Mouse (Mus musculus) heart, embryonic 12.5 days (tissue): ENCODE results near the gene Tspan5. TPM values are rescaled to one million over a fixed set of nuclear protein-coding genes. Genes with fewer than 3 reads are reported as not detected.

Source experiments
- ATAC-seq: fragments of 200-750 bp; cut with Nextera tagmentation; 2 replicates; pipeline ENCODE4 v1.8.0; 2017; ENCODE audit warnings: moderate TSS enrichment, moderate library complexity; ENCODE audit not compliant: insufficient number of reproducible peaks, low FRiP score
- H3K27ac ChIP-seq: fragments of 300-500 bp; sonication (generic); 2 replicates; pipeline ENCODE4 v1.5.1; 2016; ENCODE audit warnings: mild to moderate bottlenecking, moderate library complexity; ENCODE audit not compliant: poor library complexity, severe bottlenecking
- H3K27me3 ChIP-seq: fragments of 300-500 bp; sonication (generic); replicated peaks from 2 replicates; pipeline ENCODE4 v1.6.1; 2016; ENCODE audit warnings: mild to moderate bottlenecking, moderate library complexity
- H3K36me3 ChIP-seq: fragments of 300-500 bp; sonication (generic); 2 replicates; pipeline ENCODE4 v1.6.1; 2016; ENCODE audit warnings: mild to moderate bottlenecking, moderate library complexity
- H3K4me1 ChIP-seq: fragments of 300-500 bp; sonication (generic); replicated peaks from 2 replicates; pipeline ENCODE4 v1.6.1; 2016; ENCODE audit warnings: mild to moderate bottlenecking
- H3K4me2 ChIP-seq: fragments of 300-500 bp; sonication (generic); 2 replicates; pipeline ENCODE4 v1.6.1; 2016; ENCODE audit warnings: mild to moderate bottlenecking, moderate library complexity
- H3K4me3 ChIP-seq: fragments of 300-500 bp; sonication (generic); 2 replicates; pipeline ENCODE4 v1.5.1; 2016; ENCODE audit warnings: mild to moderate bottlenecking
- H3K9ac ChIP-seq: fragments of 300-500 bp; sonication (generic); 2 replicates; pipeline ENCODE4 v1.6.1; 2016; ENCODE audit warnings: mild to moderate bottlenecking, moderate library complexity
- H3K9me3 ChIP-seq: fragments of 300-500 bp; sonication (generic); replicated peaks from 2 replicates; pipeline ENCODE4 v1.6.1; 2016; ENCODE audit warnings: mild to moderate bottlenecking, moderate library complexity
- WGBS: fragments of 180-500 bp; shearing (Covaris S2); methylation state at CpG from one replicate; pipeline ENCODE4 v1.1.7; 2016; 5-methylcytosine and 5-hydroxymethylcytosine counted together
- polyA plus RNA-seq: library from polyadenylated mRNA; unstranded; fragments of >200 nt; fragmentation: Nextera tagmentation; extraction: Ambion mirVana; gene quantifications from 2 replicates; pipeline ENCODE4 v1.2.1, GENCODE M21; 2016

Gene Tspan5
- polyA plus RNA-seq, 1 experiment from 2014 or later, result 18.9 TPM

DNA sequence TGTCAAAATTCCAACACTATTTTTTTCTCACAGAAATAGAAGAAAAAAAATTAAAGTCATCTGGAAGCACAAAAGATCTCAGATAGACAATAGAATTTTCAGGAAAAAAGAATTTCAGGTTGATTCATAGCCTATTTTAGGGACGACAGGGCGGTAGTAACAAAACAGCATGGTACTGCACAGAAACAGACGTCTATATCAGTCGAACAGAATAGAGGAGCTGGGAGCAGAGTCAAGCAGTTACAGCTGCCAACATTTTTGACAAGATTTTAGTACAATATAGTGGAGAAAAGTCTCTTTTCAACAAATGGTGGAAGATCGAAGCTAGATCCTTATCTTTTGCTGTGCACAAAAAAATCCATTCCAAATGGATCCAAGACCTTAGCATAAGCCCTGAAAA lies 144.1 kb downstream of the Tspan5 start:
- Histone ChIP-seq H3K9ac (no peak overlapping the region), H3K4me3 (no peak overlapping the region), H3K9me3 (0 out of 2 replicates have a peak, but pooled peaks cover 2% of the 10 kb centered on the region), H3K36me3 (no peaks in the 10 kb centered on the region), H3K27me3 (no peaks in the 10 kb centered on the region), H3K27ac (no peak overlapping the region), H3K4me1 (peaks cover 25% of the 10 kb centered on the region), H3K4me2 (no peak overlapping the region)
- 87% methylated on average over 5 of the region's 5 CpGs for WGBS
- no peak for ATAC-seq

DNA sequence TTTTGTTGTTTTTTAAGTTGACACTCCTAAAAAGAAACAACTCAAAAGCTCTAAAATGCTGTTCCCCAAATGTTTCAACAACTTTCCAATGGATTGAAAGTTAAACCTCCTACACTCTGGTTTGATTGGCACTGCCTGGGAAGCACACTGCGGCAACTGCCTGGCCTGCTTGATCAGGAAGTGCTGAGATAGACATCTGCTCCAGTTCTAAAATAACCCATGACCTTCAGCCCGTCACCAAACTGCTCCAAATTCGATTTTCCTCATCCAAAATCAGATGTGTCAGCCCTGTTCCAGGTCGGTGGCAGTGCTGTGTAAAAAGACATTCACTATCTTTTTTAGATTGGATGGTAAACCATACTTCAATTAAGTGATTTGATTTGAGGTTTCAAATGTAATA lies 147.2 kb downstream of the Tspan5 start:
- H3K27ac ChIP-seq, result no peak overlapping the region

DNA sequence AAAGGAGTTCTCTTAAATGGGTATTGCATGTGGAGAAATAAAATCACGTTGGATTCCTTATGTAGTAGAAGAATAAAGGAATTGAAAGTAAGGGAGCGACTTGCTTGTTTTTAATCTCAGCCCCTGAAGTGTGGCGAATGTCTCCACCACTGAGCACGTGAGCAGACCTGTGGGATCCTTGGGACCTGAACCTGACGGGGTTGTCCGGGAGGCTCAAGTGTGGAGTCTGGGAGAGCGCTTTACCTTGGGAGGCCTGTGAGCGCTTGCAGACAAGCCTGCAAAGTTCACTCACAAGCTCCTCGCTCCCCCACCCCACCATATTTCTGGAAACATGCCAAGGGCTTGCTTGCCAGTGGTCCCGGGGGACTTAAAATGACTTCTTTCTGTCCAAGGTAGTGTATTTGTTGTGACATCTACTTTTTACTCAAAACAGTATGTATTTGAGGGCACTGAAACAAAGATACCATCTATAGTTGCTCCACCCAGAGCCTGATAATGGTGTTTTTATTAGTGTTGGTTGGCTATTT lies 147.8 kb downstream of the Tspan5 start:
- Histone ChIP-seq H3K36me3 (no peaks in the 10 kb centered on the region), H3K9me3 (0 out of 2 replicates have a peak, but pooled peaks cover 2% of the 10 kb centered on the region), H3K27me3 (no peaks in the 10 kb centered on the region), H3K4me3 (no peak overlapping the region), H3K4me2 (no peak overlapping the region; the same call in 1 of the 2 replicates), H3K9ac (no peak overlapping the region), H3K4me1 (peaks cover 24% of the 10 kb centered on the region), H3K27ac (no peak overlapping the region)
- ATAC-seq, result no peak
- 55% methylated on average over 10 of the region's 10 CpGs for WGBS

More for the DNA sequence above, 147.2 kb downstream of the Tspan5 start:
- Histone ChIP-seq H3K9ac (no peak overlapping the region), H3K4me2 (no peak overlapping the region), H3K27me3 (no peaks in the 10 kb centered on the region), H3K36me3 (no peaks in the 10 kb centered on the region), H3K9me3 (0 out of 2 replicates have a peak, but pooled peaks cover 2% of the 10 kb centered on the region), H3K4me1 (peaks cover 24% of the 10 kb centered on the region), H3K4me3 (no peak overlapping the region)
- no peak for ATAC-seq
- WGBS, result 30% methylated on average over 4 of the region's 4 CpGs

DNA sequence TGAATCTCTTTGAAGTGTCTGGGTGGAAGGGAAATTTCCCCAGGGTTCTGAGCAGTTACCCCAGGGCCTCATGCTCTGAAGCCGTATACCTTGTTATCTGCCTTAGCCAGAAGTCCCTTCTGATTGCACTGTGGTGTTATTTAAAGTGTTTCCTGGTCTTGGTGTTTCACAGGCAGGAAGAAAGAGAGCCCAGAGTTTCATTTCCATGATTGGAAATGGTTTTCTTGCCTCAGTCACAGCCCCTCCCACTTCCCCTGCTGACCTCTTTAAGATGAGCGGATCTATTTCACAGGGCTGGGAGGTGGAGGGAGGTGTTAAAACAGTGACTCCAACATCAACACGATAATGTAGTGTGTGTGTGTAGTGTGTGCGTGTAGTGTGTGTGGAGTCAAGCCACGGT lies 151.5 kb downstream of the Tspan5 start:
- Histone ChIP-seq H3K9ac (no peak overlapping the region), H3K9me3 (no peaks in the 10 kb centered on the region), H3K4me3 (no peak overlapping the region), H3K27me3 (no peaks in the 10 kb centered on the region), H3K4me1 (peaks cover 17% of the 10 kb centered on the region), H3K27ac (peak overlapping the region; percentile 56), H3K36me3 (no peaks in the 10 kb centered on the region), H3K4me2 (no peak overlapping the region)
- WGBS, result 23% methylated on average over 5 of the region's 5 CpGs
- peak; percentile 71 for ATAC-seq

DNA sequence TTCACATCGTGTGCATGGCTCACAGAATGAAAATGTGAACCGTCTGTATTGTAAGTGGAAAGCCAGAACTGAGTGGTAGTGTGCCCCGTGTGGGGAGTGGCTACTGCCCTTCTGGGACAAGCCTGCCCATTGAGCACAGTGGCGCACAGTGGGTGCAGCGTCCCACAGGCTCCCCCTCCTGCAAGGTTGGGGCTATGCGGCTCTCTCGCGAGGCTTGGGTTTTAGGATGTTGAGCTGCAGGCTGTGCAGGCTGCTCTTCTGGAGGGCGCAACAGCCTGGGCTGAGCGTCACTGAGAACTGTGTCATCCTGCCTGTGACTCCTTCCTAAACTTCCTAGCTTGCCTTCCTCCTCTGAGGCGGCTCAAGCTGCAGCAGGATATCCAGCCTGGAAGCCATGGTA lies 155.5 kb downstream of the Tspan5 start:
- H3K4me2 ChIP-seq, result no peak overlapping the region
- no peaks in the 10 kb centered on the region; the same call in 1 of the 2 replicates for H3K36me3 ChIP-seq
- H3K4me3 ChIP-seq, result no peak overlapping the region
- H3K27me3 ChIP-seq, result no peaks in the 10 kb centered on the region
- H3K9ac ChIP-seq, result no peak overlapping the region
- no peak for ATAC-seq
- 78% methylated on average over 11 of the region's 11 CpGs for WGBS
- H3K4me1 ChIP-seq, result peaks cover 22% of the 10 kb centered on the region
- no peak overlapping the region for H3K27ac ChIP-seq
- no peaks in the 10 kb centered on the region for H3K9me3 ChIP-seq

DNA sequence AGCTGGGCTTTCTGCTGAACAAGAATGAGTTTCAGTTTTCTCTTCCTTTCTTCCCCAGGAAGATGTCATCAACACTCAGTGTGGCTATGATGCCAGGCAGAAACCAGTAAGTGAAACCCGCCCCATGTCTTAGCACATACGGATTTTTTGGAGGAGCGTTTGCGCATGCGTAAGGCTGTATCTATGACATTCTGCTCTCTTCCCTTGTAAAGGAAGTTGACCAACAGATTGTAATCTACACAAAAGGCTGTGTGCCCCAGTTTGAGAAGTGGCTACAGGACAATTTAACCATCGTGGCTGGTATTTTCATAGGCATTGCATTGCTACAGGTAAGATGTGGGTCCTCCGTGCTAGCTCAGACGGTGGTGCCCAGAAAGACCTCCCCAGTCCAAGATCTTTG lies 156.1 kb downstream of the Tspan5 start:
- no peak for ATAC-seq
- Histone ChIP-seq H3K27me3 (no peaks in the 10 kb centered on the region), H3K4me2 (no peak overlapping the region), H3K4me1 (peaks cover 22% of the 10 kb centered on the region), H3K4me3 (no peak overlapping the region), H3K36me3 (no peaks in the 10 kb centered on the region; the same call in 1 of the 2 replicates), H3K27ac (no peak overlapping the region), H3K9ac (no peak overlapping the region), H3K9me3 (no peaks in the 10 kb centered on the region)
- 80% methylated on average over 8 of the region's 8 CpGs for WGBS

DNA sequence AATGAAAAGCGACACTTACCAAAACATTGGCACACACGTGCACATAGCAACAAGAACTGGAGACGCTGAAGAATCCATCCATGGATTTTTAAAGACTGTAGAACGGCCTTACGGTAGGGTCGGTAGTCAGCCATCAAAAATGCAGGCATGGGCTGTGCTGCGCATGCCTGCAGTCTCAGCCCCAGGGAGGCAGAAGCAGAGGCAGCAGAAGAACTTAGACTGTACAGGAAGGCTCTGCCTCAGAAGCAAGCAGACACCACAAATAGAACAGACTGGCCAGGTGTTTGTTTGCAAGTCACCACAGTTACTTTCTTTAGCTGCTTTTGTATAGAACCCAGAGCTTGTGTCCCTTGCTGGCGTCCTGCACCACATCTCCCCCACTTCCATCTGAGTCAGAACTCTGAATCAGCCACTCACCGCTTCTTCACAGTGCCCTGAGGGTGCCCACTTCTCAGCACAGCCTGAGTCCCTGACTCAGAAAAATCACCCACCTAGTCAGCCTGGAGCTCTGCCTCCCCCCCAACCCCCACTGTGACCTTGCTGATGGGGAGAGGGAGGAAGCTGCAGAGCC lies 158.7 kb downstream of the Tspan5 start:
- Histone ChIP-seq H3K4me3 (no peak overlapping the region), H3K36me3 (no peaks in the 10 kb centered on the region; the same call in 1 of the 2 replicates), H3K4me2 (no peak overlapping the region), H3K9ac (no peak overlapping the region), H3K27ac (no peak overlapping the region), H3K4me1 (peaks cover 17% of the 10 kb centered on the region), H3K27me3 (no peaks in the 10 kb centered on the region), H3K9me3 (no peaks in the 10 kb centered on the region)
- 69% methylated on average over 9 of the region's 9 CpGs for WGBS
- ATAC-seq, result 0 out of 2 replicates have a peak, but pooled peaks have one; percentile 41

DNA sequence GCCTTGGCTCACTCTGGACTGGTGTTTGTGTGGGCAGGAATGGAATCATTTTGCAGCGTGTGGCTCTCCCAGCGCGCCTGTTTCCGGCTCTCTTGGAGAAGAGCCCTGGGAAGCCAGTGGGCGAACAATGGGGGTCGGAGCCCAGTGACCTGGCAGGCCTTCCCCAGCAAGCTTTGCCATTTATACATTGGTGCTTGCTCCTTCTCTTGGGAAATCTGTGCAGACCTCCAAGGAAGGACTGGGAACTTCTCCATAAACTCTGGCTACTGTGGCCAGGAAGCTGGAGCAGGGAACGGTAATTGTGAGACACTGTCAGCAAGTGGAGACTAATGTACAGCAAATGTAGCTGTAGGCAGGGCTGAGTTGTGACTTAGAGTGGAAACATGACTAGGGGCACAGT lies 163.7 kb downstream of the Tspan5 start:
- Histone ChIP-seq H3K4me2 (no peak overlapping the region), H3K9ac (no peak overlapping the region), H3K4me1 (peaks cover 15% of the 10 kb centered on the region), H3K4me3 (no peak overlapping the region), H3K27me3 (0 out of 2 replicates have a peak, but pooled peaks cover 12% of the 10 kb centered on the region), H3K36me3 (no peaks in the 10 kb centered on the region; the same call in 1 of the 2 replicates), H3K27ac (peak overlapping the region; percentile 60; the same call in 1 of the 2 replicates), H3K9me3 (no peaks in the 10 kb centered on the region)
- ATAC-seq, result peak; percentile 26; the same call in 1 of the 2 replicates
- WGBS, result 61% methylated on average over 7 of the region's 7 CpGs

DNA sequence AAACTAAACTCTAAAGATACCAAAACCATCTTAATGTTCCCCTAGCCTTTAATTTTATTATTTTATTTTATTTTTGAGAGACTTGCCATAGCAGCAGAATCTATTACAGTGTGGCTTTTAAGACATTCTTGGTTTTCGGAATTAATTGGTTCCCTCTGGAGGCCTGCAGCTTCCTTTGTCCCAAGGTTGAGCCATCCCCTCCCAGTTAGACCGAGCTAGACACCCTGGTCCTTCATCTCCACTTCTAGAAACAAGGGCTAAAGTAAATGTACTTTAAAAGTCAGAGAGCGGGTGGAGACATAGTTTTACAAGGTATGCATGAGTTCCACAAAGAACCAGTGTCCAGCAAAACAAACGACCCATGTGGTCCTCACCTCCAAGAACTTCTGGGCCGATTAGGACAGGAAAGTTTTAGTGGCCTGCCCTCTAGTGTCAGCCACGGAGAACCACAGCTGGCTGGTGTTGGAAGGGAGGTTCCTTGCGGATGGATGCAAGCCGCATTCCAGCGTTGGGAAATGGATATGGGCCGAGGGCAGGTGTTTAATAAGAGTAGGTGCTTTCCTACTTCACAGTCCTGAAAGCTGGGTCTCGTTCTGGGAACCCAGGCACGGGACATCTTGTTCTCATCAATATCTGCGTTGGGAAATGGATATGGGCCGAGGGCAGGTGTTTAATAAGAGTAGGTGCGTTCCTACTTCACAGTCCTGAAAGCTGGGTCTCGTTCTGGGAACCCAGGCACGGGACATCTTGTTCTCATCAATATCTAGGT lies 164.3 kb downstream of the Tspan5 start:
- H3K9me3 ChIP-seq, result no peaks in the 10 kb centered on the region
- no peak overlapping the region for H3K4me3 ChIP-seq
- 34% methylated on average over 17 of the region's 17 CpGs for WGBS
- no peaks in the 10 kb centered on the region; the same call in 1 of the 2 replicates for H3K36me3 ChIP-seq
- peaks cover 8% of the 10 kb centered on the region; the same call in 1 of the 2 replicates for H3K4me1 ChIP-seq
- peak overlapping the region; percentile 60; the same call in 1 of the 2 replicates for H3K27ac ChIP-seq
- no peak; the same call in 1 of the 2 replicates for ATAC-seq
- H3K27me3 ChIP-seq, result 0 out of 2 replicates have a peak, but pooled peaks cover 12% of the 10 kb centered on the region
- H3K9ac ChIP-seq, result no peak overlapping the region
- H3K4me2 ChIP-seq, result no peak overlapping the region; the same call in 1 of the 2 replicates

DNA sequence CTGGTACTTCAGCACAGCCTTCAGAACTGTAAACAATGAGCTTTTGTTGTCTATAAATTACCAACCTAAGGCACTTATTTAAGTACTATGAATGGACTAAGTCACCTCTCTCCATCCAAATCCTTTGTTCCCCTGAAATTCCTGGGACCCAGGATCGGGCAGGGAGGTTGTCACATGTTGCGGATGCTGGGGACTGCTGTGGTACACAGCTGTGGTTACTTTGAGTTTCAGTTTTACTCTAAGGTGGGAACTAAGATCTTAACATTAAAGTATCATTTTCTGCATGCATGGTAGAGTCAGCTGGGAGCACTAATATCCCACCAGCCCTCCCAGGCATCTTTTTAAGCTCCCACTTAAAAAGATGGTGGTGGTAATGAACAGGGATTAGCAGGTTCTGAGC lies 167.3 kb downstream of the Tspan5 start:
- Histone ChIP-seq H3K4me3 (no peak overlapping the region), H3K27me3 (0 out of 2 replicates have a peak, but pooled peaks cover 12% of the 10 kb centered on the region), H3K36me3 (no peaks in the 10 kb centered on the region), H3K27ac (no peak overlapping the region), H3K4me2 (no peak overlapping the region), H3K4me1 (peaks cover 6% of the 10 kb centered on the region; the same call in 1 of the 2 replicates), H3K9ac (no peak overlapping the region), H3K9me3 (no peaks in the 10 kb centered on the region)
- 83% methylated on average over 2 of the region's 2 CpGs for WGBS
- no peak for ATAC-seq

DNA sequence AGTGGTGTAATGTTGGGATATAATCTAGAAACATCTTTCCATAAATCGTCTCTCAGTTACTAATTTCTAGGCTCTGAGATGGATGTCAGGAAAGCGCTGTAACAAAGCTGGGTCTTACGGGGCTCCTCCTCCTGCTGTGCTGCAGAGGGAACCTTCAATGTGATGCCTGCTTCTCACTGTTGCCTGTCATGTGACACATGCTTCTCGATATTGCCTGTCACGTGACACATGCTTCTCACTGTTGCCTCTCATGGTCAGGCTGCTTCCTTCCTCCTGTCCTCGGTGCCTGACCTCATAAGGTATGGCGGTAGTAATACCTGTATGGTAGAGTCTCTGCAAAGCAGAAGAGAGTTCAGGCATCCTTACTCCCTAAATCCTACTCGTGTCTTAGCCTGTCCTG lies 170.5 kb downstream of the Tspan5 start:
- no peak overlapping the region for H3K27ac ChIP-seq
- H3K9me3 ChIP-seq, result no peaks in the 10 kb centered on the region
- no peaks in the 10 kb centered on the region for H3K36me3 ChIP-seq
- 0 out of 2 replicates have a peak, but pooled peaks cover 9% of the 10 kb centered on the region for H3K27me3 ChIP-seq
- no peak overlapping the region for H3K9ac ChIP-seq
- no peak for ATAC-seq
- no peak overlapping the region for H3K4me2 ChIP-seq
- H3K4me1 ChIP-seq, result peaks cover 19% of the 10 kb centered on the region
- 80% methylated on average over 8 of the region's 8 CpGs for WGBS
- no peak overlapping the region for H3K4me3 ChIP-seq
